Mouse (Mus musculus) kidney, embryonic 14.5 days (tissue): ENCODE results near the gene Flrt2. TPM values are rescaled to one million over a fixed set of nuclear protein-coding genes. Genes with fewer than 3 reads are reported as not detected.
A peak's percentile ranks its signal among the peaks of the same experiment; 100 is the strongest.
"Not testable (repeated sequence)": the region's sequence is repeated elsewhere in the genome, so short reads cannot be mapped to it uniquely, and the experiment has no call there.

ENCODE experiments used
- ATAC-seq: fragments of 200-750 bp; cut with Nextera tagmentation; 2 replicates; pipeline ENCODE4 v1.8.0; 2017; ENCODE audit warnings: moderate number of reproducible peaks, mild to moderate bottlenecking, moderate TSS enrichment, moderate library complexity; ENCODE audit not compliant: low FRiP score, low TSS enrichment
- H3K27ac ChIP-seq: fragments of 300-500 bp; sonication (generic); 2 replicates; pipeline ENCODE4 v1.5.1; 2014; ENCODE audit warnings: low read depth, mild to moderate bottlenecking, low read length, moderate library complexity, mixed read lengths
- H3K27me3 ChIP-seq: fragments of 300-500 bp; sonication (generic); 2 replicates; pipeline ENCODE4 v1.6.1; 2014; ENCODE audit warnings: mild to moderate bottlenecking, low read length; ENCODE audit not compliant: control insufficient read depth, insufficient read depth
- H3K36me3 ChIP-seq: fragments of 300-500 bp; sonication (generic); 2 replicates; pipeline ENCODE4 v1.6.1; 2014; ENCODE audit warnings: low read length, mixed read lengths; ENCODE audit not compliant: control insufficient read depth, insufficient read depth
- H3K4me1 ChIP-seq: fragments of 300-500 bp; sonication (generic); 2 replicates; pipeline ENCODE4 v1.6.1; 2014; ENCODE audit warnings: low read length, mixed read lengths; ENCODE audit not compliant: control insufficient read depth, insufficient read depth
- H3K4me2 ChIP-seq: fragments of 300-500 bp; sonication (generic); replicated peaks from 2 replicates; pipeline ENCODE4 v1.6.1; 2014; ENCODE audit warnings: low read depth, mild to moderate bottlenecking, low read length
- H3K4me3 ChIP-seq: fragments of 300-500 bp; sonication (generic); 2 replicates; pipeline ENCODE4 v1.5.1; 2014; ENCODE audit warnings: mild to moderate bottlenecking, low read length
- H3K9ac ChIP-seq: fragments of 300-500 bp; sonication (generic); 2 replicates; pipeline ENCODE4 v1.6.1; 2014; ENCODE audit warnings: low read depth, mild to moderate bottlenecking, low read length, moderate library complexity
- H3K9me3 ChIP-seq: fragments of 300-500 bp; sonication (generic); 2 replicates; pipeline ENCODE4 v1.6.1; 2016; ENCODE audit warnings: low read length; ENCODE audit not compliant: control insufficient read depth
- WGBS: fragments of 180-500 bp; shearing (Covaris S2); extraction: QIAGEN DNeasy Blood & Tissue Kit; methylation state at CpG from one replicate; pipeline ENCODE4 v1.1.7; 2014; 5-methylcytosine and 5-hydroxymethylcytosine counted together
- polyA plus RNA-seq: library from polyadenylated mRNA; unstranded; fragments of >200 nt; fragmentation: Nextera tagmentation; extraction: Ambion mirVana; gene quantifications from 2 replicates; pipeline ENCODE4 v1.2.1, GENCODE M21; 2014

Flrt2 gene
- 32.2 and 45.3 TPM in 2 replicates for polyA plus RNA-seq

- ATAC-seq: no peak
- H3K27me3 ChIP-seq: peaks cover 5% of the 10 kb centered on the region; the same call in 1 of the 2 replicates
- 1% methylated on average over 32 of the region's 32 CpGs for WGBS
- H3K4me2 ChIP-seq: peak within 1 kb of the TSS; percentile 86
- 0 out of 2 replicates have a peak, but pooled peaks cover 4% of the 10 kb centered on the region for H3K4me1 ChIP-seq
- H3K9me3 ChIP-seq: no peaks in the 10 kb centered on the region
- H3K36me3 ChIP-seq: no peaks in the 10 kb centered on the region
- peak within 1 kb of the TSS; percentile 88 for H3K4me3 ChIP-seq
- no peak within 1 kb of the TSS for H3K27ac ChIP-seq
- peak within 1 kb of the TSS; percentile 82; the same call in 1 of the 2 replicates for H3K9ac ChIP-seq
Observed at GRCm38 (mm10) chr12:95691961-95692767, at the start of gene Flrt2. TSS of gene Flrt2 (plus strand) at chr12:95692226.

GRCm38 (mm10) chr12:95642226-95642625, 49.8 kb upstream of the Flrt2 start:
- H3K27ac ChIP-seq: no peak overlapping the region
- no peaks in the 10 kb centered on the region for H3K4me1 ChIP-seq
- WGBS: 69% methylated on average over 3 of the region's 3 CpGs
- H3K27me3 ChIP-seq: no peaks in the 10 kb centered on the region
- H3K4me3 ChIP-seq: no peak overlapping the region
- no peaks in the 10 kb centered on the region for H3K36me3 ChIP-seq
- H3K9ac ChIP-seq: no peak overlapping the region
- no peak overlapping the region for H3K4me2 ChIP-seq
- no peak for ATAC-seq
- H3K9me3 ChIP-seq: no peaks in the 10 kb centered on the region

- H3K4me2 ChIP-seq, H3K27ac ChIP-seq, H3K4me1 ChIP-seq, H3K36me3 ChIP-seq, ATAC-seq, H3K9ac ChIP-seq, H3K9me3 ChIP-seq, H3K4me3 ChIP-seq, H3K27me3 ChIP-seq: not testable (repeated sequence)
- 86% methylated on average over 2 of the region's 6 CpGs for WGBS
Observed at GRCm38 (mm10) chr12:95647179-95647578, 44.8 kb upstream of the Flrt2 start.

GRCm38 (mm10) chr12:95652172-95653156, 39.6 kb upstream of the Flrt2 start:
- 87% methylated on average over 4 of the region's 4 CpGs for WGBS
- no peak overlapping the region for H3K4me2 ChIP-seq
- H3K27ac ChIP-seq: no peak overlapping the region
- H3K4me3 ChIP-seq: no peak overlapping the region
- H3K4me1 ChIP-seq: no peaks in the 10 kb centered on the region
- H3K9me3 ChIP-seq: no peaks in the 10 kb centered on the region
- H3K27me3 ChIP-seq: no peaks in the 10 kb centered on the region
- no peak for ATAC-seq
- H3K36me3 ChIP-seq: no peaks in the 10 kb centered on the region
- no peak overlapping the region for H3K9ac ChIP-seq

DNA sequence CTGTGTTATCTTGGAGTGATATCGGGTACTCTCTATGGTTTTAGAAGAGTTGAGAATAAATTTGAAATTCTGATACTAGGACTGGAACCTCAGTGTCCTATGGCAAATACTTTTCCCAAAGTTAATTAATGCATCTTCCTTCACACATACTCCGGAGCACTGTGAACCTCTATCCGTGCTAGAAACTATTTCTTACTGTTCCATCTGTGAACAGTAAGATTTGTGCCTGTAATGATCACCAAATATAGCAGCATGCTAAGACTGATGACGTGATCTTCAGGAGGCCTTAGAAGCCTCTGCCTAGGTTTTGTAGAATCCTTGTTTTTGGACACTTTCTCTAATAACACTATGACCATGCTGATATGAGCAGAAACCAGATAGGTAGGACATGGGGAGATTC, 35.4 kb upstream of the Flrt2 start:
- WGBS: 94% methylated on average over 4 of the region's 4 CpGs

GRCm38 (mm10) chr12:95667296-95667695, 24.7 kb upstream of the Flrt2 start:
- H3K4me3 ChIP-seq: no peak overlapping the region
- 86% methylated on average over 5 of the region's 5 CpGs for WGBS
- no peak overlapping the region for H3K27ac ChIP-seq
- H3K27me3 ChIP-seq: no peaks in the 10 kb centered on the region
- H3K9me3 ChIP-seq: no peaks in the 10 kb centered on the region
- H3K4me1 ChIP-seq: no peaks in the 10 kb centered on the region
- no peak for ATAC-seq
- H3K4me2 ChIP-seq: no peak overlapping the region
- no peaks in the 10 kb centered on the region for H3K36me3 ChIP-seq
- no peak overlapping the region for H3K9ac ChIP-seq

More for the DNA sequence above, 35.4 kb upstream of the Flrt2 start:
- H3K9me3 ChIP-seq: no peaks in the 10 kb centered on the region
- no peaks in the 10 kb centered on the region for H3K36me3 ChIP-seq
- no peak overlapping the region for H3K4me2 ChIP-seq
- no peak overlapping the region for H3K27ac ChIP-seq
- ATAC-seq: no peak
- no peaks in the 10 kb centered on the region for H3K4me1 ChIP-seq
- no peaks in the 10 kb centered on the region for H3K27me3 ChIP-seq
- no peak overlapping the region for H3K4me3 ChIP-seq
- no peak overlapping the region for H3K9ac ChIP-seq

- Histone ChIP-seq H3K4me2 (no peak overlapping the region), H3K4me3 (no peak overlapping the region), H3K27ac (no peak overlapping the region), H3K36me3 (no peaks in the 10 kb centered on the region), H3K9me3 (no peaks in the 10 kb centered on the region), H3K4me1 (no peaks in the 10 kb centered on the region), H3K27me3 (no peaks in the 10 kb centered on the region), H3K9ac (no peak overlapping the region)
- ATAC-seq: no peak
- 78% methylated on average over 5 of the region's 5 CpGs for WGBS
Observed at GRCm38 (mm10) chr12:95675711-95676110, 16.3 kb upstream of the Flrt2 start.

DNA sequence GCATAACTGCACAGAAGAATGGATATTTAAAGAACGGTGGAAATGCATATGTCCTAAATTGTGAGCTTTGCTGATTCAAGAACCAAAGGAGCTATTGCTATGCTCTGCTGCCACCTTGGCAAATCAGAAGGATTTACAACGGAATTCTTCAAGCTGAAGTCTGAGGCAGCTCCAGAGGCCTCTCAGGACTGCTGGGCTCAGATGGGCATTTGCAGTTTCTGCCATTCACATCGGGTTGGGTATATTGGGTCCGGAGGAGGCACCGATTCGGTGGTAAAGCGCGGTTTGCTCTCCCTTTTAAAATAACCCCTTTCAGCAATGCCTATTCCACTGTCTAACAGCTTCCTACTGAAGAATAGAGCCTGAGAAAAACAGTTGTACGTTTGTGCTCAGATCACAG, 1.2 kb upstream of the Flrt2 start:
- Histone ChIP-seq H3K27me3 (peaks cover 5% of the 10 kb centered on the region; the same call in 1 of the 2 replicates), H3K4me1 (no peaks in the 10 kb centered on the region), H3K9ac (no peak overlapping the region), H3K4me2 (no peak overlapping the region), H3K27ac (no peak overlapping the region), H3K4me3 (no peak overlapping the region), H3K36me3 (no peaks in the 10 kb centered on the region), H3K9me3 (no peaks in the 10 kb centered on the region)
- WGBS: 8% methylated on average over 9 of the region's 9 CpGs
- ATAC-seq: no peak
